Mouse (Mus musculus): ENCODE results near the gene Klhl13. TPM values are rescaled to one million over a fixed set of nuclear protein-coding genes. Genes with fewer than 3 reads are reported as not detected.

Klhl13 gene
- 18.3 and 19.0 TPM in 2 replicates for polyA plus RNA-seq (2021; fragmentation: Nextera tagmentation)
- long read RNA-seq, experiment 1, transcript Klhl13-202 (9 exons, 3,251 nt), result major isoform, 6 of 44 reads
- long read RNA-seq, experiment 1, transcript Klhl13-205 (7 exons, 3,349 nt), result minor isoform, 5 of 44 reads
- long read RNA-seq, experiment 1, transcript Klhl13-204 (7 exons, 3,216 nt), result major isoform, 6 of 44 reads
- long read RNA-seq, experiment 1, partial matches to known transcripts, result 11 of 44 reads
- long read RNA-seq, experiment 1, other reads (novel, unspliced or antisense), result 16 of 44 reads
- long read RNA-seq, experiment 2, transcript Klhl13-202 (9 exons, 3,251 nt), result minor isoform, 22 of 124 reads
- long read RNA-seq, experiment 2, transcript Klhl13-205 (7 exons, 3,349 nt), result major isoform, 28 of 124 reads
- long read RNA-seq, experiment 2, transcript Klhl13-204 (7 exons, 3,216 nt), result minor isoform, 19 of 124 reads
- long read RNA-seq, experiment 2, partial matches to known transcripts, result 4 of 124 reads
- long read RNA-seq, experiment 2, other reads (novel, unspliced or antisense), result 50 of 124 reads

DNA sequence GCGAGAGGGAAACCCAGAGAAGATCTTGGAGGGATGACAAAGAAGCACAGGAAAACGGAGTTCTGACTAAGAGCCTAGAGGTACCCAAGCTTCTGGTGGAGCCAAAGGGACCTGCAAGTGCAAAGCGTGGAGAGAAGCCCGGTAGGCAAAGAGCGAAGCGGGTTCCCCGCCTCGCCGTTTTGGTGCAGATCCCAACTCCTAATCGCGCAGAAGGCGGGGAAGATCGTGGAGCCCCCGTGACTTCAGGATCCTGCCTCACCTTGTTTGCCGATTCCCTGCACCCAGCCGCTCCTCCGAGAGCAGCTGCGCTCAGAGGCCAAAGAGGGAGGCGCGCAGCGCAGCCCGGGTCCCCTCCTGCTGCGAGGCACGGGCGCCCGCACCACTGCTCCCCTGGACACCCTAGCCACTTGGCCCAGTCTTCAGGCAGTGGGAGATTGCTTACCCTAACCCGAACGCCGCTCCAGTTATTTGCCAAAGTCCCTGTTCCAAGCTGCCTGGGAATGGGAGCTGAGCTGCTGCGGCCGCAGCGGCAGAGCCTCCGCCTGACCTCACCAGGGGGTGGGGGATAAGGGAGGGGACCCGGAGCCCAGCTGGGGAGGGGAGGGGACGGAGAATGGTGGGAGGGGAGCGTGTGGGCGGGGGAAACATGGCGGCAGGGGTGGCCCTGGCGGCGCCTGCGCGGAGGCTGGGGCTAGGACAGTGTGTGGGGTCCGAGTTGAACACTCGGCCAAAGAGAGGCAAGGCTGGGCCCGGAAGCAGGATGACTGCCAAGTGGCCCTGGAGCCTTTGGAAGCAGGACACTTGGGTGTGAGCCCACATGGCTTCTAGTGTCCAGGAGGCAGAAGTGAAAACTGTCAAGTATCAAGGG lies at the start of gene Klhl13:
TSS of gene Klhl13 (minus strand) at position 569 of the 868 bp plus-strand sequence.

